Mouse (Mus musculus): ENCODE results near the gene Fyb. TPM values are rescaled to one million over a fixed set of nuclear protein-coding genes. Genes with fewer than 3 reads are reported as not detected.
A peak's percentile ranks its signal among the peaks of the same experiment; 100 is the strongest.

The Fyb gene
- total RNA-seq, 2 experiments from 2014 or later: 34.7 to 43.9 TPM

DNA sequence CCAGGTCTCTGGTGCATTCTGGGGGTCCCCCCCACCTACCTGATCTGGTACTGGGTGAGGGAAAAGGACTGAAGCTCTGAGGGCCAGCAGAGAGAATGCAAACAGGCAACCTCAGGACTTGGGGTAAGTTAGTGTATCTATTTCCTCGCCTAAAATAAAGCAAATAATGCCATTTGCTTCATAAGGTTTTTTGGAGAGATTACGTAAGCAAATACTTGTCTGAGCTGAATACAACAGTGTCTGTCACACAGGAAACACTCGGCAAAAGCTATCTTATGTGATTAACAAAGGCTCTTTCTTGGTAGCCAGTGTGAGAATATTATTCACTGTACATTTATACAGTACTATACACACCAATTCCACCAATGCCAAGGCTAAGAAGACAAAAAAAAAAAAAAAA lies 76.0 kb downstream of the Fyb start:
- no peak for DNase-seq

DNA sequence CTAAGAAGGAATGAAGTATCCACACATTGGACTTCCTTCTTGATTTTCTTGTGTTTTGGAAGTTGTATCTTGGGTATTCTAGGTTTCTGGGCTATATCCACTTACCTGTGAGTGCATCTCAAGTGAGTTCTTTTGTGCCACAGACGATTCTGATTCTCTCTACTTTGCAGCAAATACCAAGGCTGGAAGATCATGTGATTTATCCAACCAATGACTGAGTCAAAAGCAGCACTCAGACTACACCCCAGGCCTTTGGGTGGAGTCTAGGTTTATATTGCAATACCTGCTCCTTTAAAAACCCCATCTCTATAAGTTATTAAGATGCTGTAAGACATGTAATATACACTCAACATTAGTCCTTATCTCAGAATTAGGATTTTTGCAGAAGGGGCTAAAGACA lies 77.7 kb downstream of the Fyb start:
- no peak for DNase-seq

DNA sequence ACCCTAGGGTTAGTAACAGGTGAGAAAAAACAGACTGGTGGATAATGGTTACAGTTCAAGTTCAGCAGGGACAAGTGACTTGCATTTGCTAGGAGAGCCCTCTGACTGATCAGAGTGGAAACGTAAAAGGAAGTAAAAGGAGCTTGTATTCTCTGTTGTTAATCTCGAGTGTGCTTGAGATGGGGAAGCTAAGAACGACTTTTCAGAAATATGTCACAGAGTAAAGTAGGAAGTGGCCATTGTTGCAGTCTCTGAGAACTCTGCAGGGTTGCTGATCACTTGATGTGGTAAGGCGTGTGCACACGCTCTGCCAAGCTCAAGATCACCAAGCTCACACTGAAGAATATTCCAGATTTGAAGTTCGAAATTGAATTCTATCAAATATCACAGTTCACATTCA lies 78.7 kb downstream of the Fyb start:
- DNase-seq: no peak

DNA sequence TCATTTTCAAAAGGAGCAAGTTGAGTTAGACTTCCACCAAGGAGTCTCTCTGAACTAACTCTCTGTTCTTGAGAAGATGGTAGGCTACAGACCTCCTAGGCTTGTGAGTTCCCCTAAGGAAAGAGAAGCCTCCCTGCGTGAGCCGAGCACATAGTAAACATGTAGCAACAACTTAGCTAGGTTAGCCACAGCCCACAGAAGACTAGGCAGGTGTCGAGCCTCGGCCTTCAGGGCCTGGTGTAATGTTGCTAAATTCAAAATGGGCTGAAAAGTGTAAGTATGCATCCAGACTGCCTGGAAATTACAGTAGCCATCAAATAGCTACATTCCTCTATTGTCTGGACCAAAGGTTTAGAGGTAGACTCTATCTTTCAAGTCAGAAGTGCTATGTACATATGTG lies 79.3 kb downstream of the Fyb start:
- DNase-seq: no peak

DNA sequence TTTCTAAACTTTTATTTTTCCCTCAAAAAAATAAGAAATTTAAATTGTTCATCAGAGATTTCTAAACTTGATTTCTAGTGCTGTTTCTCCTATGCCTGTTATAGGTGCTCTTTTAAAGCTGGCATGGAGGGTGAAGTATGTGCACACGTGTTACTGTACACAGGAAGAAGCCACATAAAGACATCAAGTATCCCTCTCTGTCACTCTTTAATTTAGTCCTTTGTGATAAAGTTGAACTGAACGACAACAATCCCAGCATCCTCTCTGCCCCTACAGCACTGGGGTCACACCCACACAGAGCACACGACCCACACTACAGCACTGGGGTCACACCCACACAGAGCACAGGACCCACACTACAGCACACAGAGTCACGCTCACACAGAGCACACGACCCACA lies 88.0 kb downstream of the Fyb start:
- no peak for DNase-seq

DNA sequence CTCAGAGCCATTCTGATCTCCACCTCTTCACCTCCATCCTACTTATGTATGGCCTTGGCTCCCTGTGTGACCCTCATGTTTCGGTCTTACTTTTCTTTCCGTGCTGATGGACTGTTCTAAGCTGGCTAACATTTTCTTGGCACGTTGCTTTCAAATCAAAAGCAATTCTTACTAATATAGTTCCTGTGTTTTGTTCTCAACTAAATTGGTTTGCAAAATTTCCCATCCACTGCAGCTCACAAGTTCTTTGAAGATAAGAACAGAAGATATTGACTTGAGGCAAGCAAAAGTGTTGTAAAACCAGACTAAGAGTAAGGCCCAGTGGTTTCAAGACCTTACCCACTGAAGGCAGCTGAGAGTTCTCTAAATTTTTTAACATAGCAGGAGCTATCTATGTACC lies 90.2 kb downstream of the Fyb start:
- no peak for DNase-seq

DNA sequence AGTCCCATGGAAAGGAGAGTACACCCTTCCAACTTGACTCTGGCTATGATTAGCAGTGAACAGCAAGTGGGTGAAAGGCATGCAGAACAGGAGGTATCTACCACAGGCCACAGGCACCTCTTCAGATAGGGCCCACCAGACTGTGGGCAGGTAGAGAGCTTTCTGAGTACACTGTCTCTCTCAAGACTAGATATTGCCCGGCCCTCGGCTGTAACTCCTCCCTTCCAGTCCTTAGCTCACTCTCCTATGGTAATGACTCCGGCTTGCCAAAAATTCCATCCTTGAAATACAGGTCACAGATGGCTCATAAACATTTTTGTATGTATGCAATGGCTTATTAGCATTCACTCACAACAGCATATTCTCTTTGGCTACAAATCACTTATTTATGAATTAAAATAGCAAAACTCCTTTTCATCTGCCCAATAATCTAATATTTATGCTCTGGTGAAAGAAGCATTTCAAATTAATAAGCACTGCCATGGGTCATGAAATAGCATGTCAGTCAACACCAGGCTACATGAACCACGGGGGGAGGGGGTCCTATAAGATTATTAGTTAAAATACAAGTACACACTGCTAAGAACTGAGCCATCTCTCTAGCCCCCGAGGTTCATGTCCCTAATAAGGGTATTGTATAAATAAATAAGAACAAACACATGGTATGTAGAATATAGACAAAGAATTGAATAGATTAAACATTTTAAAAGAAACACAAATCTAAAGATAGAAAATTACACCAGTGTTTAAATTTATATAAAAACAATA lies 93.9 kb downstream of the Fyb start:
- no peak for DNase-seq

DNA sequence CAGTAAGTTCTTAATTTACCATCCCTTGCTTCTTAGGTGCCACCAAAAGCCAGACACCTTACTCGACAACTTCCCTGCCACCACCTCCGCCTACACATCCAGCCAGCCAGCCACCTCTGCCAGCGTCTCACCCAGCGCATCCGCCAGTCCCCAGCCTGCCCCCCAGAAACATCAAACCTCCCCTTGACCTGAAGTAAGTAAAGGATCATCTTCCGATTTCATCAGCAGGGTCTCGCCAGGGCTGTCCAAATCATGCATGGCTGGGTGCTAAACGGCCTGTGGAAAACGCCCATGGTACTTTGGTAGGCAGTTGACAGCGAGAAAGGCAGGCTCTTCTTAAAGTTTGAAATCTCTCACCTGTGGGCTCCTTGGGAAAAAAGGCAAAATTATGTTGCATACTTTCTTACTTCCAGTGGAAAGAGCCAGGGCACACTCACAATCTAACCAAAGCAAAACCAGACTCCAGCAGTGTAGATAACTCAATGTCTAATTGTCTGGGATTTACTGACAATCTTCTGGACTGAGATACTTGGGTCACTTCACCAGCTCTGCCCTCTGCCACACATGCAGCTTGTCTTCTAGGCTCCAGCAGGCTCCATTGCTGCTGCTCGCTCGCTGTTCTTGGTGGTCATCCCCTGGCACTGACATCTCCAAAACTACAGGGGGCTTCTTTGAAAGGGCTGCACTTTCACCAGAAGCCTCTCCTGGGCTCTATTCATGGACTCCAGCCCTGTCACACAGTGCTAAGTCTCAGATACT lies 97.1 kb downstream of the Fyb start:
- DNase-seq: no peak

DNA sequence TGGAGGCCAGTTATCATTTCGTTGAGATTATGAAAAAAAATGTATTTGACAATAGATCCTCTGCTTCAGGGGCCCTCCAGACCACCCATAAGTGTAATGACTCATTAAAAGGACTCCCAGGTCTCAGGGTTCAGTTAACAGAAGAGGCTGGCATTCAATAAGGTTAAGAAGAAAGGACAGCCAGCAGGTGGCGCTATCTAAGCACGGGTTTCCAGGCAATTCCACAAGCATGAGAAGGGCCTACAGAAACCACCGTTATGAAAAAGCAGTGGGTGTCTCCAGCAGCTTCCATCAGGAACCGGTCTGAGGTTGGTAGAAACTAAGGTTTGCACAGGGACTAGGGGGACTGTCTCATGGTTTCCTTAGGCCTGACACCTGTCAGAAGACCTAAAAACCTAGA lies 99.9 kb downstream of the Fyb start:
- DNase-seq: peak; percentile 89

DNA sequence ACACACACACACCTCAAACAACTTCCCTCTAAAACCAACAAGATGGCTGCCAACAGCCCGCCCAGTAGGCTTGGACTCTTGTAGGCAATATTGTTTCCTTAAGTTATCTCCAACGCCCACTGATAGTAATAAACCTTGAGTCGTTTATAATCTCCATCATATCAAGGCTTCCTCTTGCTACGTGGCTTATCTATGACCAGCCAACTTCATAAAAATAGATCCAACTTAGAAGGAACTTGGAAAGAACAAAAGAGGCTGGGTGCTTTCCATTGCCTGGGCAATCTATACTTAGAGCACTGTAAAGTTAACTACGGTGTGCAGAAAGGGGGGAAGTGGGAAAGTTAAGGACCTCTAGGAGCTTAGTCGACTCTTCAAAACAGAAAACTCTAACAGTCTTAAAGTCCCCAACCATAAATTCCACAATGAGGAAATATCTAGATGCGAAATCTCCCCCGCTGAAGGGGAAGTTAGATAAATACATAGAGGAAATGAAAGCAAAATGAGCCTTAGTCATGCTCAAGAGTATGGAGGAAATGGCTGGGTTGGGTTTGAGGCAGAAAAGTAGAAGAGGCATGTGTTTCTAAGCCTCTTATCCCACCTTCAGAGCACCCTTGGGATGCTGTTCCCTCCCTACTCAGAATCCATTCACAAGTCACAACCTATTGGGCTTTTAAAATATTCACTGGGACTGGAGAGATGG lies 101.0 kb downstream of the Fyb start:
- no peak for DNase-seq

DNA sequence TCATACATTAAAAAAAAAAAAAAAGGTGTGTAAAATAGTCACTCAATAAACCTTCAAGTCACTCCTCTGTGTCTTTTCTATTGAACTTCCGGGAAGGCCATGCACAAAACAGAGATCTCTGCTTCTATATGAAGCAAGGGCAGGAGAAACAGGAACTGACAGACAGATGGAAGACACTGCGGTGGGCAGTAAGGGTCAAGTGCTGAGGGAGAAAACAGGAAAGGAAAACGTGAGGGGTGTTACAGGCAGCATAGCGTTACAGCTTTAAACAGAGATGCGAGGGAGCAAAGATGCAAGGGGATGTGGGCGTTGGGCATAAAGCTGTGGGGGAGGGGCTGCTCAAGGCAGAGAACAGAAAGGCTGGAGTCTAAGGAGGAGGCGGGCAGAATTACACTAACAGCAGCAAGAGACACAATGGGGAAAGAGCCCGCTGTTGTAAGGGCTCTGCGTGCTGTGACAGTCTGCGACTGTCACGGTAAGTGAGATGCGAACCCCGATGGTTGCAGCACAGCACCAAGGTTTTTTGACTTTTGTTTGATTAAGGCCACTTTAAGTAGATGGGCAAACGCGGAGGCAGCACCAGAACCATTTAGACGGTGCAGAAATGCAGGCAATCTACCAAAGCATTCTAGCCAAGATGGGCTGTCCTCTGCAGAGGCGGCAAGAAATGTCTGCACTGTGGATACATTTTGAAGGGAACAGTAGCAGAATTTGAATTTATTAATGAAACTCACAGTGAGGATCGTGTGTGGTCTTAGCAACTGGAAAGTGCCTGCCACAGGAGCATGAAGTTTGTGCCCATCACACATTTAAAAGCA lies 101.9 kb downstream of the Fyb start:
- peak; percentile 5 for DNase-seq

DNA sequence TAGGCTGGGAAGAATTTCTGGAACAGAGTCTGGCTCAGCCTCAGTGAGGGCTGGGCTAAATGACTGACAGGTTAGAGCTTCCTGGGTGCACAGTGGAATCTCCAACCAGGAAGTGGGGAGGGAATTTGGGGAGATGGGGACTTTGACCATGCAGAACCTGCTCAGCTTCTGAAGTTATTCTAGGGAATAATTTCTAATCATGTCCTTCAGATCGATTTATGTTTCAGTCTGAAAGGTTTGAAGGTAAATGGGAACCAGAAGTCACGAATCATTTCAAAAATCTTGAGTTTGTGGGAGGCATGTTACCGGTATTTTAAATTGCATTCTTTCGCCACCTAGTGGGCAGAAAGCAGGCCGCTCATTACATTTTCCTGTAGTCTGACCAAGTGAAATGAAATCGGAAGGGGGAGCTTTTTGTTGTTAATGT lies 103.0 kb downstream of the Fyb start:
- peak; percentile 60 for DNase-seq

DNA sequence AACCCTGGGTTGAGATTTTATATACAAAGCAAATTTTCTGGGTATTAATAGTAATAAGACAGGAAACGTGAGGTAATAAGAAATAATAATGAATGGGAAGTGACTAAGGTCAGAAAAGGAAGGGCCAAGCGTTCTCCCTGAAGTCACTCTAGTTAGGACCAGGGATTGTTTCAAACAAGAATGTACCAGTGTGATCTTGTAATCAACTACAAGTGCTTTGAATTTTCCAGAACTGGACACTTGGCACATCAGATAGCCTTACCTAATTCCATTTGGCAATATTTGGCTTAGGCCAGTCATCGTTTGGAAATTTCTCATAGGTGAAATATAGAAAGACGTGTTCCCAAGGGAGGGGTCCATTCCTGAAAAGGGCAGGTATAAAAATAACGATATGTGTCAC lies 103.5 kb downstream of the Fyb start:
- DNase-seq: no peak

DNA sequence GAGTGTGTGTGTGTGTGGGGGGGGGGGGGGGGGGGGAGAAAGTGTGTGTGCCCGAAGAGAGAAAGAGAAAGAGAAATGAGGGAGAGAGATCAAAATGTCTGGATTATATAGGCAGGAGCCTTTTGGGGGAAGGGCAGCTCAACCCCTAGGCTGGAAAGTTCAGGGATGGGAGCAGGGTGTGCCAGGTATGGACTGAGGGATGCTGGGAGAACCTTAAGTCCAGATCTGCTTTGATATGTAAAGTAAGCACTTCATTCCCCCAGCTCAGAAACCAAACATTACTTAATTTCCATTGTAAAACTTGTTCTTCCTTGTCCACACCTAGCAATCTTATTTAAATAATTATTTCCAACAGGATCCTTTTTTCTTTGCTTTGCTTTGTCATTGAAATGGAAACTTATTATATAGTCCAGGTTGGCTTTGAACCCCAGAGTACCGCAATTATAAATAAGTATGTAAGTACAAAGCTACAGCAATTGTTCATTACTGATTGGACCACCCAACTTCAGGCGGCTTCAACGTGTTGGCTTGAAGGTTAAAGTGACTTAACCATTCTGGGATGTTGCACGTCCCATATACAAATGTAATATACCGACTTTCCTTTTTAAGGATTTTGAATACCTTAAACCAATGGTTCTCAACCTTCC lies 105.9 kb downstream of the Fyb start:
- DNase-seq: no peak

DNA sequence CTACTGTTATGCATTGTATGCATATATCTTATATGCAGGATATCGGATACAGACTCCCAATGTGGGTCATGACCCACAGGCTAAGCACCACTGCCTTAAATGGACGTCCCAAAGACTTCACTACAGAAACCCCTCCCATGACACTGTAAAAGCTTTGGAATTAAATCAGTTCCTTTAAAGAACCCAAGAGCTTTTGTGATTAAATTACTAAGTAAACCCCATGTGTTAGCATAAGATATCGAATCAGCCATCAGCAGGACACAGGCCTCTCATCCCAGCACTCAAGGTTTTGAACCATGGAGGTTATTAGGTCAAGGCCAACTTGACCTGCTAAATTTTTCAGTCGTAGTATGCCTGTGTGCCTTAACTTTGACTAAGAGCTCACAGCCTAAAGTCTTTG lies 106.5 kb downstream of the Fyb start:
- DNase-seq: no peak

DNA sequence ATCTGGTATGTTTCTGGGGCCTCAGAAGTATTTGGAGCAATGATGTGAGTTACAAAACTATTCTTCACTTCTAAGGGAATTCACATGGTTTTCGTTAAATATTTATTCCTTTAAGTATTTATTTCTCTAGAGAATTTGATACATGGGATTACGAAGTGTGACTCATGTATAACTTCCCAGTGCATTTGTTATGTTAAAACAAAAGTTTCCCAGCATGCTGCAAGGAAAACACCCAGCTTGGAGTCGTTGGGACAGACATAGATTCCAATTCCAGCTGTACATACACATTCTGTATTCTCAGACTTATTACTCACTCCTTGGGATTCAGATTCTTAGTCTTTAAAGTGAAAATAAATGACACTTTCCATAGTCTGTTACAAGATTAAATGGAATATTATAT lies 112.8 kb downstream of the Fyb start:
- DNase-seq: no peak

DNA sequence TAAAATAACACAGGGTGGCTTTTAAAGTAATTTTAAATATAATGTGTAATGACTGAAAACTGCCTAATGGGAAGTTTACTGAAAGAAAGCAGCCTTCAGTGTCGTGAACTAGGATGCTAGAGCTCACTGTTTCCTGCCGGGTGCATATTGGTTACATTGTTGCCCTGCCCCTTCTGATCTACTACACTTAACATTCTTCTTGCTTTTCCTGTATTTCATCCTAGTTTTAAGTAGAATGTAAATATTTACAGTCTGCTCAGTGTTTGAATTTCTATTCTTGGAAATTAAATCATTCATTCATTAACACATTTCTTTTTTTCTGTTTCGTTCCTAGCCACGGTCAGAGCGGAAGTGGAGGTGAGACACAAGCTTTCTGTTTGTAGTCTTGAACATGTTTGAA lies 119.6 kb downstream of the Fyb start:
- DNase-seq: no peak

DNA sequence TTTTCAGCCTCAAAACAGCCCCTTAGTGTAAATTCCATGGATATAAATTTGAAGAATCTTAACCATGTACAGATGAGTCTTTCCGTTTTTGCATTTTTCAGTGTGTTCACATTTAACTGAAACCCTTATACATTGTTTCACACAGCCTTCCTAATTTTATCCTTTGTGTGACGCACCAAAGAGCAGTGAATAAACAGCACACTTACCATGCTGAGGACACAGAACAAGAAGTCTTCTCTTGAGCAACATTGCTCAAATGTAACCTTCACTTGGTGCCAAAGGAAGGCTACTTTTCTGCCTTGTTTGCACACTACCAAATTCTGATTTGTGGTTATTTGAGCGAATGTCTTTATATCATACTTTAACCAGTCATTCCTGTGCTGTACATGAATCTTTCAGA lies 122.8 kb downstream of the Fyb start:
- DNase-seq: no peak

DNA sequence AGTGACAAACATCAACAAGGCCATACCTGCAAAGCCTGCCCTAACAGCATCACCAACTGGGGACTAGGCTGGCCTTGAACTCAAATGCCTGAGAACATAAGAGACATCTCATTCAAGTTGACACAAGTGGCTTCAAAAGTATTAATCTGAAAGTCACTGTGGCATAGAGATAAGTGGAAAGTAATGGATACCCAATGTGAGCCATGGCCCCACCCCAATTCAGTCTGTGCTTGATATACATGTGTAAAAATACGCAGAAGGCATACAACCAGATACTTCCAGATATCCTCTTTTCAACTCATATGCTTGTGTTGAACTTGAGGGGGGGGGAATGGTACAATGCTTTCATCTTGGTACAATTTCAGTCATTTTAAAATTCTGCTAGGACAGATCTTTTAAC lies 124.4 kb downstream of the Fyb start:
- no peak for DNase-seq

DNA sequence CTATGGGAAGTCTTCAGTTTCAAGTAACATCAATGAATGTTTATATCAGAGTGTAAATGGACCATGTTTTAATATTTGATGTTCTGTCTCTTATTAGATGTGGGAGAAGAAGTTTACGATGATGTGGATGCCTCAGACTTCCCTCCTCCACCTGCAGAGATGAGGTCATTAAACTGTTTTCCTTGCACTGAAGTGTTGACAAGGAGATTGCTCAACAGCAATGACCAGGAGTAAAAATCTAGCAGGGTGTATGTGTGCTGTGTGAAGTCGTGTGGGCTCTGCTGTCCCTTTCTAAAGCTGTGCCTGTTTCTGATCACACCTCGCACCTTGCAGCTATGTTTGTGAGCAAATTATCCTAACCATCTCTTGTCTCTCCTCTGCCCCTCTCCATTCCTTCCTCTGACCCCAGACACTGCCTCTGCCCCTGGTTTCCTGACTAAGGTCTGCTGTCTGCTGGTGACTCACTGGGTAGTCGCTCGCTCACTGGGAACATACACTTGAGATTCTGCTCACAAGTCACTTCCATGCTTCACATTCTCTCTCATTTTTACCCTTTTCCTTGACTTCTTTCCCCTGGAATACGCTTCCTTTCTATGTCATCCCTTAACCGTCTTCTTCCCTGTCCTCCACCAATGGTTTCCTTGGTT lies 126.2 kb downstream of the Fyb start:
- DNase-seq: no peak

DNA sequence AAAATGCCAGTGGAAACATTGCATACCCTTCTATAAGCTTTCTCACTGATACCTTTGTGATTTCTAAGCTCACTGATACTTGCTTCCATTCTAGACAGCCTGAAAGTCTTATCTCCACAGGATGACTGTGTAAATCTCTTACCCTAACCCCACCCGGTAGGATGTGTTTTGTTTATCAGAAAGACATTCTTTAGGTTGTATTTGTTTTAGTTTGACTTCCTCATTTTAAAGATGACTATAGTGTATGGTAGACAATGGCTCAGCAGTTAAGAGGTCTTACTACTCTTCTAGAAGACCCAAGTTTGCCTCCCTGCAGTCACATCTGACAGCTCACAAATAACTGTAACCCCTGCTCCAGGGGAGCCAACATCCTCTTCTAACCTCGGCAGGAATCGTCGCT lies 130.4 kb downstream of the Fyb start:
- DNase-seq: no peak
